15 mouse cellular contexts compared by ENCODE assay signal in genomic region chr2:64065511-64065910, GRCm38 (mm10). TPM values are rescaled to one million over a fixed set of nuclear protein-coding genes. Genes with fewer than 3 reads are reported as not detected.
"Had no signal": no experiment of that assay in that cellular context is flagged by ENCODE, and none has a peak within 500 bp of the region (broad histone marks: within the 10 kb centered on the region; RNA-seq: fewer than 3 reads in every experiment).

No protein-coding gene starts in this region.

- H3K4me1 ChIP-seq: liver, embryonic 15.5 days had no signal

- ATAC-seq: lung, postnatal 0 days had no signal

- H3K27me3 ChIP-seq: liver, embryonic 15.5 days; neural tube, embryonic 13.5 days had no signal

- H3K4me3 ChIP-seq: left cerebral cortex, adult 2 months; limb, embryonic 10.5 days; liver, embryonic 15.5 days; midbrain, embryonic 10.5 days; neural tube, embryonic 13.5 days had no signal

- H3K9me3 ChIP-seq: limb, embryonic 10.5 days; liver, embryonic 15.5 days; midbrain, embryonic 10.5 days; neural tube, embryonic 13.5 days had no signal

- H3K36me3 ChIP-seq: limb, embryonic 10.5 days; liver, embryonic 15.5 days; midbrain, embryonic 10.5 days; neural tube, embryonic 13.5 days had no signal

- H3K27ac ChIP-seq: left cerebral cortex, adult 2 months; limb, embryonic 10.5 days; liver, embryonic 15.5 days; midbrain, embryonic 10.5 days; neural tube, embryonic 13.5 days had no signal

- DNase-seq: kidney, adult 18-20 months; kidney, postnatal 14 days; lung, adult 2 months; lung, postnatal 36 days; right cerebral cortex, adult 18-20 months; right cerebral cortex, postnatal 25 days; thymus, postnatal 36 days had no signal

- H3K9ac ChIP-seq: liver, embryonic 15.5 days; neural tube, embryonic 13.5 days had no signal

- H3K4me2 ChIP-seq: liver, embryonic 11.5 days; liver, embryonic 15.5 days; neural tube, embryonic 13.5 days had no signal

RNA-seq across cellular contexts. Expression of gene Fign, which starts 32.3 kb away (rescaled TPM):
- total RNA-seq: megakaryocyte progenitor cell, adult 5-6 weeks had no signal
